In genomic region chr2:77869729-77870280, GRCm38 (mm10) we compare ENCODE assay signal across 25 mouse cellular contexts. TPM values are rescaled to one million over a fixed set of nuclear protein-coding genes. Genes with fewer than 3 reads are reported as not detected.
DNase-seq lines count a peak whose midpoint lies in the region; ATAC-seq lines count a peak whose summit lies in the region.
"Had no signal": no experiment of that assay in that cellular context is flagged by ENCODE, and none has a peak within 500 bp of the region (broad histone marks: within the 10 kb centered on the region; RNA-seq: fewer than 3 reads in every experiment).

No protein-coding gene starts in this region.

- H3K9me3 ChIP-seq in megakaryocyte, embryonic 14.5 days, result peaks cover 15% of the 10 kb centered on the region
- no peaks in the 10 kb centered on the region for H3K9me3 ChIP-seq in forebrain, embryonic 14.5 days (replicated peaks; ENCODE audit: control insufficient read depth, low read length)
- H3K9me3 ChIP-seq: forebrain, embryonic 12.5 days; hindbrain, embryonic 10.5 days; hindbrain, embryonic 13.5 days; intestine, embryonic 15.5 days had no signal

- H3K4me1 ChIP-seq in megakaryocyte, embryonic 14.5 days, result peaks cover 3% of the 10 kb centered on the region
- no peaks in the 10 kb centered on the region for H3K4me1 ChIP-seq in forebrain, embryonic 14.5 days (ENCODE audit: control insufficient read depth, insufficient read depth, low read length)
- H3K4me1 ChIP-seq: forebrain, embryonic 12.5 days; hindbrain, embryonic 10.5 days; hindbrain, embryonic 13.5 days; intestine, embryonic 15.5 days had no signal

- peaks cover 6% of the 10 kb centered on the region for H3K27me3 ChIP-seq in megakaryocyte, embryonic 14.5 days (replicated peaks)
- H3K27me3 ChIP-seq in forebrain, embryonic 14.5 days (replicated peaks; ENCODE audit: control insufficient read depth, insufficient read depth, low read length), result no peaks in the 10 kb centered on the region
- H3K27me3 ChIP-seq: forebrain, embryonic 12.5 days; hindbrain, embryonic 13.5 days; intestine, embryonic 15.5 days had no signal

- peak; percentile 91 for DNase-seq in adipocyte (ENCODE audit: low spot score)
- peak; percentile 51 for DNase-seq in fat pad, adult 2 months (ENCODE audit: extremely low read depth, low read depth, low spot score)
- DNase-seq in mesoderm, embryonic 11.5 days (ENCODE audit: low read depth, low spot score), result peak; percentile 80
- DNase-seq in forebrain, embryonic 14.5 days (ENCODE audit: low spot score), result no peak
- no peak for DNase-seq in thymus, adult 18-20 months
- DNase-seq: adrenal gland, postnatal 10 days; adrenal gland, postnatal 36 days; cerebellum, adult 11-12 months; cerebellum, adult 8-10 months; cerebellum, postnatal 10 days; cerebellum, postnatal 36 days; gastrocnemius, postnatal 25 days; kidney, adult 11 months had no signal

- no peak overlapping the region for H3K4me2 ChIP-seq in forebrain, embryonic 14.5 days (ENCODE audit: low read length)
- H3K4me2 ChIP-seq: forebrain, embryonic 12.5 days; heart, embryonic 11.5 days; hindbrain, embryonic 13.5 days; intestine, embryonic 15.5 days had no signal

- peak overlapping the region; percentile 2 for H3K4me3 ChIP-seq in megakaryocyte, embryonic 14.5 days (replicated peaks)
- no peak overlapping the region for H3K4me3 ChIP-seq in forebrain, embryonic 14.5 days (ENCODE audit: low read depth, low read length)
- H3K4me3 ChIP-seq: forebrain, embryonic 12.5 days; hindbrain, embryonic 10.5 days; hindbrain, embryonic 13.5 days; intestine, embryonic 15.5 days had no signal

- H3K27ac ChIP-seq in forebrain, embryonic 14.5 days (ENCODE audit: low read depth, low read length), result no peak overlapping the region
- H3K27ac ChIP-seq: forebrain, embryonic 12.5 days; hindbrain, embryonic 10.5 days; hindbrain, embryonic 13.5 days; intestine, embryonic 15.5 days had no signal

- H3K36me3 ChIP-seq in megakaryocyte, embryonic 14.5 days (replicated peaks; ENCODE audit: low read length), result no peaks in the 10 kb centered on the region
- H3K36me3 ChIP-seq in forebrain, embryonic 14.5 days (ENCODE audit: control insufficient read depth, insufficient read depth, low read length), result no peaks in the 10 kb centered on the region
- H3K36me3 ChIP-seq: forebrain, embryonic 12.5 days; hindbrain, embryonic 10.5 days; hindbrain, embryonic 13.5 days; intestine, embryonic 15.5 days had no signal

- ATAC-seq in megakaryocyte, adult 5-6 weeks (ENCODE audit: poor library complexity, severe bottlenecking), result no peak
- no peak for ATAC-seq in forebrain, embryonic 14.5 days
- ATAC-seq: CD4-positive, CD25-positive, alpha-beta regulatory T cell, adult 4 months; forebrain, embryonic 16.5 days; hindbrain, embryonic 16.5 days; intestine, embryonic 15.5 days had no signal

- WGBS in forebrain, embryonic 14.5 days, result 92% methylated on average over 4 of the region's 4 CpGs

- H3K9ac ChIP-seq in forebrain, embryonic 14.5 days (ENCODE audit: low read length), result no peak overlapping the region
- H3K9ac ChIP-seq: forebrain, embryonic 12.5 days; hindbrain, embryonic 13.5 days; intestine, embryonic 15.5 days had no signal

RNA-seq across cellular contexts. Expression of gene Zfp385b, which starts 50.4 kb away (rescaled TPM):
- not detected in 2 replicates for polyA plus RNA-seq in megakaryocyte, embryonic 14.5 days (2012; ENCODE audit: insufficient read depth, low replicate concordance)
- total RNA-seq in megakaryocyte, adult 5-6 weeks (2015), result not detected in 2 replicates
- not detected in 2 replicates for total RNA-seq in megakaryocyte, adult 5-6 weeks (2017)
- polyA plus RNA-seq in forebrain, embryonic 14.5 days (2014; fragmentation: Nextera tagmentation; extraction: Ambion mirVana), result 4.7 and 8.4 TPM in 2 replicates
- total RNA-seq: granulocyte monocyte progenitor cell, adult 5-6 weeks; MEL had no signal

Comparison
In these comparisons a context has a peak if more than half of its experiments do, and no peak if none do; other contexts are left out.
1. DNase-seq: peak in adipocyte (single experiment), fat pad, adult 2 months (single experiment) and mesoderm, embryonic 11.5 days (single experiment); none in forebrain, embryonic 14.5 days (single experiment) and thymus, adult 18-20 months (0 of 2).